ENCODE assay signal across 8 mouse cellular contexts in the genomic region with DNA sequence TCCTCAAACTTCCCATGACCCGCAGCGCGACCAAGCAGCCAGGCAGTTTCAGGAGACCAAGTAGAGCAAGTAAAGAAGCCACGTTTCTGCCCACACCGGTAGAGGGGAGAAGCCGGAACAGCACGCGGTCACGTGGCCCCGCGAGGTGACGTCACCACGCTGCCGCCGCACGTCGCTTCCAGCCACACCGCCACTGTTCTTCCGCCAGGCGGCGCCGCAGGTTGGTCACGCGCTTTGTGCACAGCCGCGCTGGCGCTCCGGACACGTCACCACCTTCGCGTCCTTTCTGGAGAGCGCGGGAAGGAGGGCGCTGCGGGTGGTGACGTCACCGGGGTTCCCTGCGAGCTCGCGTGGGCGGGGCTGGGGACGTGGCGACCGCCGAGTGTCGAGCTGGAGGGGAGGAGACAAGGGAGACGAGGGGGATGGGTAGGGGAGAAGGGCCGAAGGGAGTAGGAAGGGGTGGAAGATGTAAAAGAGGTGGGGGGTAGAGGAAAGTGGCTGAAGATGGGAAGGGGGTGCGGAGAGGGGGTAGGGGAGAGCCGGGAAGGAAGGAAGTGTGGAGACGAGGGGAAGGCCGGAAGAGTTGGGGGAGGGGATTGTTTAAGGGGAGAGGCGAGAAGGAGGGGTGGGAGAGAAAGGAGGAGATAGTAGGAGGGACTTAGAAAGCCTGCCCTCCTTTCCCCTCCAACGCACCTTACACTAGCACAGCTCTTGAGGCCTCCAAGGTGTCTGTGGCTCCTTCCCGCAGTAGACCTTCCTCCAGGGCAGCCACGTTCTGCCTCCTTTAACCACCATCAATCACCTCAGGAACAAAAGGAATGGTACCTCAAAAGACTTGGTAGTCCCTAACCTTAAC. TPM values are rescaled to one million over a fixed set of nuclear protein-coding genes. Genes with fewer than 3 reads are reported as not detected.
A peak's percentile ranks its signal among the peaks of the same experiment; 100 is the strongest.
DNase-seq lines count a peak whose midpoint lies in the region; ATAC-seq lines count a peak whose summit lies in the region.

No protein-coding gene starts in this region.

- peaks cover 13% of the 10 kb centered on the region; the same call in 1 of the 2 replicates for H3K36me3 ChIP-seq in intestine, embryonic 14.5 days (ENCODE audit: control insufficient read depth, insufficient read depth, low read length)

- no peaks in the 10 kb centered on the region for H3K9me3 ChIP-seq in intestine, embryonic 14.5 days (ENCODE audit: control insufficient read depth, low read length)

- H3K4me2 ChIP-seq in intestine, embryonic 14.5 days (ENCODE audit: low read length) = peak overlapping the region; percentile 63

- ATAC-seq in intestine, embryonic 14.5 days (replicated peaks; ENCODE audit: low FRiP score, low TSS enrichment, low read depth) = peak; percentile 95

- DNase-seq in adrenal gland, adult 18-20 months (ENCODE audit: low spot score in 2 of 2) = peak; percentile 100
- DNase-seq in embryo, embryonic 11 days = peak; percentile 100
- peak; percentile 99 for DNase-seq in gastrocnemius, postnatal 25 days
- peak; percentile 100 for DNase-seq in intestine, embryonic 14.5 days (ENCODE audit: low spot score)
- peak; percentile 100 for DNase-seq in left cerebral cortex, postnatal 14 days (ENCODE audit: low spot score in 2 of 2)
- peak; percentile 100 for DNase-seq in mesoderm, embryonic 11.5 days (ENCODE audit: low read depth, low spot score)
- peak; percentile 99 to 100 for DNase-seq in right cerebral cortex, postnatal 36 days (ENCODE audit: low spot score in 2 of 2)
- peak; percentile 99 for DNase-seq in yolk sac, embryonic 10.5 days (ENCODE audit: low spot score)

- H3K4me3 ChIP-seq in intestine, embryonic 14.5 days (ENCODE audit: low read depth, low read length) = peak overlapping the region; percentile 34

- peak overlapping the region; percentile 58 for H3K9ac ChIP-seq in intestine, embryonic 14.5 days (ENCODE audit: low read length)

- no peaks in the 10 kb centered on the region for H3K27me3 ChIP-seq in intestine, embryonic 14.5 days (replicated peaks; ENCODE audit: control insufficient read depth, insufficient read depth, low read length)

- peaks cover 20% of the 10 kb centered on the region for H3K4me1 ChIP-seq in intestine, embryonic 14.5 days (replicated peaks; ENCODE audit: control insufficient read depth, insufficient read depth, low read length)

- intact Hi-C loops in left cerebral cortex, postnatal 14 days (cut with DNase I) = loop anchor here (1.0 to 5.0 kb wide), 2 partner anchors 54 to 195 kb away; a partner anchor contains a TSS

- WGBS in intestine, embryonic 14.5 days = under 1% methylated on average over 55 of the region's 56 CpGs

- peak overlapping the region; percentile 82 for H3K27ac ChIP-seq in intestine, embryonic 14.5 days (ENCODE audit: low read depth)

RNA-seq across cellular contexts. Expression of a gene that starts 34.2 kb away (rescaled TPM):
- 10 to 100 TPM; 18.1 to 18.6 TPM for total RNA-seq in adrenal gland, adult 18-20 months (2021)
- 1 to 10 TPM; 6.1 to 6.4 TPM for total RNA-seq in gastrocnemius, postnatal 25 days (2021)
- 21.4 and 26.5 TPM in 2 replicates for polyA plus RNA-seq in intestine, embryonic 14.5 days (2014; fragmentation: Nextera tagmentation; extraction: Ambion mirVana)
- total RNA-seq in left cerebral cortex, postnatal 14 days (2021) = 10 to 100 TPM; 13.7 to 14.3 TPM

RNA-seq across cellular contexts. Expression of a gene that starts 45.9 kb away (rescaled TPM):
- total RNA-seq in adrenal gland, adult 18-20 months (2021) = 1 to 10 TPM in 1 of 2 experiments, not detected in 1; 2.7 TPM
- not detected for total RNA-seq in gastrocnemius, postnatal 25 days (2021)
- not detected in 2 replicates for polyA plus RNA-seq in intestine, embryonic 14.5 days (2014; fragmentation: Nextera tagmentation; extraction: Ambion mirVana)
- total RNA-seq in left cerebral cortex, postnatal 14 days (2021) = under 1 TPM in 1 of 2 experiments, not detected in 1; 0.49 TPM

RNA-seq across cellular contexts. Expression of a gene that starts 53.8 kb away (rescaled TPM):
- total RNA-seq in adrenal gland, adult 18-20 months (2021) = 100 to 1,000 TPM; 331 to 339 TPM
- 100 to 1,000 TPM in 1 of 2 experiments, 10 to 100 TPM in 1; 99.7 to 116 TPM for total RNA-seq in gastrocnemius, postnatal 25 days (2021)
- 261 and 405 TPM in 2 replicates for polyA plus RNA-seq in intestine, embryonic 14.5 days (2014; fragmentation: Nextera tagmentation; extraction: Ambion mirVana)
- total RNA-seq in left cerebral cortex, postnatal 14 days (2021) = 100 to 1,000 TPM; 182 to 190 TPM

Comparison
In these comparisons a context has a peak if more than half of its experiments do, and no peak if none do; other contexts are left out.
1. Peak in every context shown above with its lines: DNase-seq, ATAC-seq, H3K4me3 ChIP-seq and H3K27ac ChIP-seq.